Mouse (Mus musculus): ENCODE results near the gene Aktip.

The Aktip gene

DNA sequence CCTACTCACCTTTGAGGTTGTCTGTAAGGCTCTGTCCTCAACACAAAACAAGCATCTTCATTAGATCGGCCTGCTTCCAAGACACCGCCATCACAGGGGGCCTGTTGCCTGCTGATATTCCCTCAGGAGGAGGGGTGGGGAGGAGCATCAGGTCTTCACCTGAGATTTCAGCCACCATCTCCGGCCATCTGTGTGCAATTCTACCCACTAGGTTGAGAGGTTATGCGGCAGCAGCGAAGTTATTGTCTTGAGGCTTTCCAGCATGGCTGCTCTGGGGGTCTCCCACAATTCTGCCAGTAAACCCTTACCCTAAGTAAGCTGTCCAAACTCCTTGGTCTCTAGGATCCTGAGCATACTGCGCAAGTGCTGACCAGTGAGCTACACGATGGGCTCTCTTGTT lies at the start of gene Aktip:
Gene Aktip (minus strand): TSS at position 101 of the 400 bp plus-strand sequence.
- no peak for DNase-seq (ENCODE audit: low spot score in 2 of 2)

DNA sequence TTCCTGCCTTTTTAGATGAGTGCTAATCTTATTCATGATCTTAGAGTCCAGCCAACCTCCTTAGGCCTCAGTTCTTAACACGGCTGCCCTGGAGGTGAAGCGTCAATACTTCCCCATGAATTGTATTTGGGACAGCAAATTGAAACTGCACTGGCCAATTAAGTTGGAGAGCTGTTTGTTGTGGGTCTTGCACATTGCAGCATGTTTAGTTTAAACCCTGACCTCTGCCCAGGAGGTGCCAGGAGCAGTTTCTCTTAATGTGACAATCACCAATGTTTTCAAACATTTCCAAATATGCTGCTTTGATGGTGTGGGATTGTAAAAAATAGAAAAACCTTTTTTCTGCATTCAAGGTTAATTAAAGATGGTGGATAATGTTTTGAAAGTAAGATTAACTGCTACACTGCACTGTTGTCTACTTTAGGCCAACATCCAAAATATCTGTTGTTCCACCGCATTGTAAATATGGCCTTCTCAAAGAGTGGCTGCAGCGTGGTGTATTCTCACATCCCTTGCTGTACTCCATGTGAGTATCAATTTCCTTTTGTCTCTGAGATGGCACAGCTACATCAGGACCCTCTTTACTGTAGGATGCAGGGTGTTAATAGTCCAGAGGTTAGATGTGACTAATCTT lies 46.2 kb upstream of the Aktip start:
- DNase-seq (ENCODE audit: low spot score in 2 of 2): no peak

- no peak for DNase-seq (ENCODE audit: low spot score in 2 of 2)
Measured at GRCm38 (mm10) chr8:91242721-91243120, 42.9 kb upstream of the Aktip start.

DNA sequence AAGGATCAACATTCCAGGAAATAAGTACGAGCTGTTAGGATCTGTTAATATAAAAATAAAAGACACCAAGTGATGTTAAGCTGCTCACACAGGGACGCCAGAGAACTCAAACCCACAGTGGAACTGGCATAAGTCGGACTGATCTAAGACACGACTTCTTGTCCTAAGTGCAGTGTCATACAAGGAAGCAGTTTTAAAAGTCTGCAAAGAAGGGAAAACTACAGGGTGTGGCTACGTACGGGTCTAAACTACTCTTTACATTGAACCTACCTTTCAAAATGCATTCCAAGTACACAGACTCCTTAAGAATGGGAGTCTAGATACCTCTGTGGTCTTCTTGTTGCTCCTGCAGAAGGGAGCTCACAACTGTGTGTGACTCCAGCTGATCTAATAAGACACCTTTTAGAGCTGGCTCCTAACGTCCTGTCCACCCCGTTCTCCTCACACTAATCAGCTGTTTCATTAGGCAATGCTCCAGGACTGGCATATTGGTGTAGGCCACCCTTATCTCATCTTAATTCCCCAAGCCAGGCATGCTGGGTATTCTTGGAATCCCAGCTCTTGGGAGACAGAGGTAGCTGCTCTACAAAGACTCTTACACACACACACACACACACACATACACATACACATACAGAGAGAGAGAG lies 42.2 kb upstream of the Aktip start:
- DNase-seq (ENCODE audit: low spot score in 2 of 2): no peak

DNA sequence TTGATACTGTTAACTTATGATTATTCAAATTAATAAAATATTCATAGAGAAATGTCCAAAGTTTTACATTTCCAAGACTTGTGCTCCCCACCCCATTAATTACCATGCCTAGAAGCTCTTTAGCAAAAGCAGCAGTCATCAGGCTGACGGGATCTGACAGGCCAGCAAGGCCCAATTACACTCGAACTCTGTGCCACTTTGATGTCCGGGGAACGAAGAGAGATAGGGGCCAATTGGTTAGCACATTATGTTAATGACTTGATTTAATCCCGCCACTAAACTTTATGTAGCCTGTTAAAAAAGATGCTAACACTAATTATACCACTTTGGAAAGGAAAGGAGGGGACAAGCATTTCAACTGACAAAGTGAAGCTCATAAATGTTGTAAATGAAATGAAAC lies 41.6 kb upstream of the Aktip start:
- DNase-seq (ENCODE audit: low spot score in 2 of 2): no peak

DNA sequence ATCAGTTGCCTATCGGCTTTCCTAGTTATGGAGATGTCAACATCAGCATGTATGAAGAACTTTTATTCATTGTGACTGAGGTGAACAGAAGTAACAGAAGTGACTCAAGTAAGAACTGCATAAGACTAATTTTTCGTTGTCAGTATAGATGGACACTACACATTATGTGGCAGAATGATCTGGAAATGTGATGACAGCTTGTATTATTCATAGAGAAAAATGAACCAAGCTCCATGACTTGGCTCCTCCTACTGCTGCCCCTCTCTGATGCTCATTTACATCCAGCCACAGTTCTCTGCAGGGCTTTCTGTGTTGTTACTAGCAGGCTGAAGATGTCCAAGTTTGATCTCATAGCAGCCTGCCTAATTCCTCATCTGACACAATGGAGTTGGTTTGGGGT lies 37.4 kb upstream of the Aktip start:
- DNase-seq (ENCODE audit: low spot score in 2 of 2): no peak

DNA sequence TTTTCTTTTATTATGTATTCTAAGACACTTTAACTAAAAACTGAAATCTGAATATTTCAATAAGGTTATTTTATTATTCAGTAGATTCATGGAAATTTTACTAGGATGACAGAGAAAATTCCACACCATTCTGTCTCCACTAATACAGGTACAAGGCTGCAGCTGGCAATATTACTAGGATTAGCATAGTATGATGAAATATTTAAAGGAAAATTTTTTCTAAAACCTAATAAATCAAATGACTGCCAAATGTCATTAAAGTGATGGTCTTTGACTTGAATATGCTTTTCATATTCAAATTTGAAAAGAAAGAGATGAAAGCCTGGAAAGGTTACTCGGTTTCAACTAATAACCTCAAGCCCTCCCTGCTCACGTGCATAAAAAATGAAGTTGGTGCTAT lies 34.3 kb upstream of the Aktip start:
- DNase-seq (ENCODE audit: low spot score in 2 of 2): no peak

DNA sequence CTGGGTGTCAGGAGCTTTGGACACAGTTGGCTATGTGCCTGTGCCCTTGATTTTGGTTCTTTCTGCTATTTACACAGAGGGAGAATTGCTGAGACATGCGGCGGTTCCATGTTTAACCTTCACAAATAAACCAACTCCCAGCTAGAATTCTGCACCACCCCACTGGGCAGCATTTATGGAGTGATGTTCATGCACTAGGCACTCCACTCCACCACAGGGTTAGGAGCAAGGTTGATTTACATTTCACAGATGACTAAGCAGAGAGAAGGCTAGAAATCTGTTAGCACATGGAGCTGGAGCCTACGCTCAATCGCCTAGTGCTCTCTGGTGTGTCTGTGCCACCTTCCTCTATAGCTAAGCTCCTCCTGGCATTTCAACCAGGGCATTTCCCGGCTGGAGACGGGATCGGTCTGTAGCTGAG lies 27.7 kb upstream of the Aktip start:
- no peak for DNase-seq (ENCODE audit: low spot score in 2 of 2)

- DNase-seq (ENCODE audit: low spot score in 2 of 2): no peak
Measured at GRCm38 (mm10) chr8:91224227-91224626, 24.5 kb upstream of the Aktip start.

DNA sequence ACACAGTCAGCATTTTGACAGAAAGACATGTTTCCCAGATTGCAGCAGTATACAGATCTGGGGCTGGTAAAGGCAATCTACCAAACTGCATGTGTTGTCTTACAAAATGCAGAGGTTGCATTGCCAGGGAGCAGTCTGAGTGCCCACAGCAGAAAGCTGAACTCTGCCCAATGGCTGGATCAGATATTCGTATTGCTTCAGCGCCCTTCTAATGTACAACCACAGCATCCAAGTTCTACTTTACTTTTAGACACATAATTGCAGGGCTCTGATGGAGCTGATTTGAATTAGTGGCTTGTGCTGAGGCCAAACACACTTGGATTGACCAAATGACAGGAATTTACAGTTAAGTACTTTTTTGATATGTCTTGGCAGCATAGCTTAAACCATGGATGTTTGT lies 22.1 kb upstream of the Aktip start:
- DNase-seq (ENCODE audit: low spot score in 2 of 2): no peak

- no peak for DNase-seq (ENCODE audit: low spot score in 2 of 2)
Measured at GRCm38 (mm10) chr8:91218271-91218670, 18.5 kb upstream of the Aktip start.

GRCm38 (mm10) chr8:91217062-91217905 lies 17.5 kb upstream of the Aktip start:
- DNase-seq (ENCODE audit: low spot score in 2 of 2): no peak

GRCm38 (mm10) chr8:91214287-91214686 lies 14.5 kb upstream of the Aktip start:
- no peak for DNase-seq (ENCODE audit: low spot score in 2 of 2)

GRCm38 (mm10) chr8:91212948-91213347 lies 13.2 kb upstream of the Aktip start:
- no peak for DNase-seq (ENCODE audit: low spot score in 2 of 2)

GRCm38 (mm10) chr8:91209658-91210057 lies 9.9 kb upstream of the Aktip start:
- DNase-seq (ENCODE audit: low spot score in 2 of 2): no peak

- no peak for DNase-seq (ENCODE audit: low spot score in 2 of 2)
Measured at GRCm38 (mm10) chr8:91207676-91208075, 7.9 kb upstream of the Aktip start.

DNA sequence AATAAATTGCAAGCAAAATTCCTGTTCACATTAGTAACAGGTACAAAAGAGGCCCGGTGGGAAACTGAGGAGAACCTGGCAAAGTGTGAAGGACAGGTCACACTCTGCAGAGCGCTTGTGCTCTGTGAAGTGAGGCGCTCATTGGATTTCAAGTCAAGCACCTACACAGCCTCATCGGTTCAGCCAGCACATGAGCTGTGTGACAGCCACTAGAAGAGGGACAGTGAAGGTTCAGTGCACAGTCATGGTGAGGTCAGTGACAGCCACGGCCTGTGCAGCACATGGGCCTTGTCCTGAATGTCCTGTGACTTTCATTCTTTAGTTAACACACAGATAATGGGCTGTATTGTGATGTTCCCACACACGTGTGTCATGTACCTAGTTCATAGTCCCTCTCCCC lies 6.1 kb upstream of the Aktip start:
- DNase-seq (ENCODE audit: low spot score in 2 of 2): no peak

DNA sequence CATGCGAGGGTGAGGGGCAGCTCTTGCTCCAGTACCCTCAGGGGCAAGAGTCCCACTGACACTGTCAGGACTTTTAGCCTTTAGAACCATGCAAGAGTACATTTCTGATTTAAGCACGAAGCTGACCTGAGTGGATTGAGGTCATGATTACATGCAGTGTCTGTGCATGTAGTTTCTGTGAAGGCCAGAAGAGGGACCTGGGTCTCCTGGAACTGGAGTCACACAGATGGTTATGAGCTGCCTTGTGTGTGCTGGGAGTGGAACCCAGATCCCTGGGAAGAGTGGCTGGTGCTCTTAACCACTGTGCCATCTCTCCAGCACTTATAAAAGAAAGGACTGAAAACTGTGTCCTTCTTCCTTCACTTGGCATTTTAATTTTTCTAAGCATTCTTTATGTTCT lies 1.4 kb upstream of the Aktip start:
- DNase-seq (ENCODE audit: low spot score in 2 of 2): no peak

GRCm38 (mm10) chr8:91198036-91198435 lies 1.7 kb downstream of the Aktip start:
- no peak for DNase-seq (ENCODE audit: low spot score in 2 of 2)

DNA sequence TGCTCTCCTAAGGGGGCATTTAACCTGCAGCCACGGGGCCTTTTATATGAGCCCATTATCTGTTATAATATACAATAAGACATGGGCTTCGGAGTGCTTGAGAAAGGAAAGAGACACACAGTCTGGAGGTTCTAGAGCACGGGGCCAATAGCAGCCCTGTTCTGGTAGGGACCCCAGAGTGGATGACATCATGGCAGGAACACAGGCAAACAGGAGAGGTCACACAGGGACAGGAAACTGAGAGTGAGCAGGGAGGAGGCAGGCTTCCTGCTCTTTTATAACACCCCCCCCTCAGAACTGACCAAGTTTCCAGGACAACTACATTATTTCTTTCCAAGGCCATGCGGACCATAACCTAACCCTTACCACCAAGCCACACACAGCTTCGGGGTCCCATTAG lies 2.5 kb downstream of the Aktip start:
- no peak for DNase-seq (ENCODE audit: low spot score in 2 of 2)

DNA sequence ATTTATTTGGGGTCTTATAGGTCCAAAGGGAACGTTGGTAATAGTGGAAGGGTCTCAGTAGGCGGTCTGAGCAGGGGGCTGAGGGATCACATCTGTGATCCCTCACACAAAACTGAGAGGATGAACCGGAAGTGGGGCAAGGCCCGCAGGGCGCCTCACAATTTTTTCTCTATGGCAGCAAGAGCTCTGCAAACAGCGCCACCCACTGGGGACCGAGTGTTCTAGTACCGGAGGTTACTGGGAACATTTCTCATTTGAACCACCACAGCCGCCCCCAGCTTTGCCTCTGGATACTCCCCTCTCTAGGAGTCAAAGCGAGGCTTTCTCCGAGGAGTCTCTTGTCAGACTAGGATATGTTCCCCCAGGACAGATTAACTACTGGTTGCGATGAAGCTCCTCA lies 3.1 kb downstream of the Aktip start:
- DNase-seq (ENCODE audit: low spot score in 2 of 2): no peak

GRCm38 (mm10) chr8:91194081-91194480 lies 5.7 kb downstream of the Aktip start:
- DNase-seq (ENCODE audit: low spot score in 2 of 2): no peak

DNA sequence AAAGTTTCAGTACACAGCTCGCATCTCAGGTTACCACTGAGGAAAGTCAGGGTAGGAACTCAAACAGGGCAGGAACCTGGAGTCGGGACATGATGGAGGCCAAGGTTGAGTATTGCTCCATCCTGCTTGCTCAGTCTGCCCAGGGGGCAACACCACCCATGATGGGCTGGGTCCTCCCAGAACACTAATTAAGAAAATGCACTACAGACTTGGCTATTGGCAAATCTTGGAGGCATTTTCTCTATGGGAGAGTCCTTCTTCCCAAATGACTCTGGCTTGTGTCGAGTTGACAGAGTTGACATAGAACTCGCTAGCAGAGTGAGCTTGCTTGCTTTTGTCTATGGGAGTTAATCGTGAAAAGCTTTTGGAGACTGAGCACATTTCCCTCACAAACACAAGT lies 6.8 kb downstream of the Aktip start:
- DNase-seq (ENCODE audit: low spot score in 2 of 2): no peak
